Mouse (Mus musculus) left cerebral cortex, postnatal 25 days (tissue): Measurements from ENCODE around the gene Olfr1412. TPM values are rescaled to one million over a fixed set of nuclear protein-coding genes. Genes with fewer than 3 reads are reported as not detected.

Source experiments
- DNase-seq, 2 experiments: peaks; one replicate each; pipeline ENCODE4 v3.0.0; 2022; ENCODE audit warnings: low spot score in 2 of 2, mixed read lengths in 1 of 2
- intact Hi-C: fragments of 180-260 bp; cut with DNase I; formaldehyde crosslinking; loops from one replicate; pipeline ENCODE4 v1.15.1; 2025
- total RNA-seq, 2 experiments: library from RNA; stranded (reverse); gene quantifications; 2 replicates each; pipeline ENCODE4 v1.2.3; 2021

Gene Olfr1412
- total RNA-seq, 2 experiments from 2014 or later: not detected

- no peak for DNase-seq
- intact Hi-C loops: no loop called here
Measured at GRCm38 (mm10) chr1:92636015-92636414, 50.4 kb downstream of the Olfr1412 start.

GRCm38 (mm10) chr1:92636676-92637075 is 51.1 kb downstream of the Olfr1412 start:
- no peak for DNase-seq
- intact Hi-C loops: no loop called here

DNA sequence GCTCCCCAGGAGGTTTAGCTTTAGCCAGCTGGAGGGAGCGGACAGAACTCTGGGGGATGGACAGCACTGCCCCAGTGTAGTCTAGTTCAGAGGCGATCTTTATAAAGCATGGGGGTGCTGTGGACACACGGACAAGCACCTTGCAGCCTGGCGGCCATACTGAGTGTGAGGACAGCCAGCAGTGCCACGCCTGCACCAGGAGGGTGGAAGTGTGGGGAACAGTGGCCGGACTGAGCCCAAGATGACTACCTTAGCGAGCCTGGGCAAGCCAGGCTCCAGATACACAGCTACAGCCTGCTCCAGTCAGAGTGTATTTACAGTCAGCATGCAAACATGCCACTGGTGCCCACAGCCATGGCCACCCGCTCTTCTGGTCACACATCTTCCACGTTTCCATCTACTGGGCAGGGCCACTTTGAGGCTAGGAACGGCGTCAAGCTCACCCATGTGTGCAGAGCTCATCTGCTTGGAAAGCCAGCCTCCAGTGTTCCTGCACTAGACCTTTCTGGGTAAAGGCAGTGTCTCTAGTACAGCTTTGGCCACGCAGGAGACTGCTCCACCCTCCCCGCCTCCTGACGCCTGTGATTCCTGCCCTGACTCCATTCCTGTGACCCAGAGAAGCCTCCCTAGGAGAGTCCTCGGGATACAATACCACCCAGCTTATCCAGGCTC is 52.1 kb downstream of the Olfr1412 start:
- no peak for DNase-seq
- intact Hi-C loops: no loop called here

DNA sequence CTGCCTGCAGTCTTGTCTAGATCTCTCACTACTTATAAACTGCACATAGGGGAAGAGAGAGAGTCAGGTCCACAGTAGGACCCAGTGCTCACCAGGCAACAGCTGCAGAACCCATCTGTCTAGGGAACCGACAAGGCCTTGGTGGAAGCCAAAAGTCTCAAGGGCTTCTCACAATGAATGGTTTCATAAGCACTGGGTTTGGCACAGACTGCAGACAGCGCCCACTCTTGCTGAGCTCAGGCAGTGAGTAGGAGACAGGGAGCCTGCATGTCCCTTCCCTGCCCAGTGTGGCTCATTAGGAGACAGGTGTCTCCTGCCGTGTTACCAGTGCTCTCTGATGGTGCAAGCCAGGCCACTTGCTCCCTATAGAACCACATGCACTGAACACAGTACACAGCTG is 52.6 kb downstream of the Olfr1412 start:
- intact Hi-C loops: no loop called here
- DNase-seq: peak; percentile 53 to 91

- intact Hi-C loops: no loop called here
- DNase-seq: no peak
Measured at GRCm38 (mm10) chr1:92638736-92639135, 53.2 kb downstream of the Olfr1412 start.

DNA sequence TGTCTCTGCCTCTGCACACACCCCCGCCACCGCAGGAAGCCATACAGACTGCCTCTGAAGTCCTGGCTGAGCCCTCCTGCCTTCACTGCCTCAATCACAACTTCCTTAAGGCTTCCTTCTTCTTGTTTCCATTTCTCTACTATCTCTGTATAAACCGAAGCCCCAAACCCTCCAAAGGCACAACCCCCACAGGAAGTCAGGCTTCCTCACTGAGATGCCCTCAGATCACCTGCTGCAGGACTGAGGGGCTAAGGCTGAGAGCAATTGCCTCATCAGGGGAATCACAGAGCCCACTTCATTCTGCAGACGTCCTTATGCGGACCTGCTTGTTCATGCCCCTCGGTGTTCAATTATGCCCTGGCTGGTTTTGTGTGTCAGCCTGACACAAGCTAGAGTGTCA is 54.8 kb downstream of the Olfr1412 start:
- intact Hi-C loops: loop anchor here (5.0 kb wide), 1 partner anchor 267 kb away; the partner anchor contains the start of gene Dusp28
- no peak for DNase-seq

Other genes with a start within 250 kb of the Olfr1412 start
- 100 to 1,000 TPM; 212 to 217 TPM for gene Ndufa10, start 111.9 kb upstream of the Olfr1412 start, total RNA-seq
- not detected for gene Olfr1416, start 100.7 kb upstream of the Olfr1412 start, total RNA-seq
- gene Olfr1415, start 89.7 kb upstream of the Olfr1412 start, total RNA-seq: not detected
- not detected for gene Olfr1414, start 67.1 kb upstream of the Olfr1412 start, total RNA-seq
- gene Olfr1413, start 14.5 kb upstream of the Olfr1412 start, total RNA-seq: not detected
- gene Olfr1411, start 8.6 kb downstream of the Olfr1412 start, total RNA-seq: not detected
- gene Olfr1410, start 20.0 kb downstream of the Olfr1412 start, total RNA-seq: not detected
- gene Olfr12, start 32.0 kb downstream of the Olfr1412 start, total RNA-seq: not detected
- 100 to 1,000 TPM; 232 to 248 TPM for gene Cops9, start 56.2 kb downstream of the Olfr1412 start, total RNA-seq
- gene Otos, start 63.1 kb downstream of the Olfr1412 start, total RNA-seq: not detected
- 10 to 100 TPM; 73.8 to 81.8 TPM for gene Gpc1, start 245.9 kb downstream of the Olfr1412 start, total RNA-seq